Mouse (Mus musculus) brain, embryonic 14.5 days (tissue): ENCODE data around the gene Lcor. TPM values are rescaled to one million over a fixed set of nuclear protein-coding genes. Genes with fewer than 3 reads are reported as not detected.

Experiments used
- DNase-seq: peaks from one replicate; pipeline ENCODE4 v3.0.0-alpha.2; 2011; ENCODE audit warnings: low read depth
- CTCF ChIP-seq: fragments of 200-500 bp; IDR thresholded peaks from 2 replicates; pipeline ENCODE4 v1.5.1; 2012; ENCODE audit warnings: inconsistent platforms, mild to moderate bottlenecking, moderate library complexity, borderline replicate concordance; ENCODE audit not compliant: insufficient read depth, insufficient read length; ENCODE audit errors: extremely low read depth
- POLR2A ChIP-seq: fragments of 200-500 bp; IDR thresholded peaks from 2 replicates; pipeline ENCODE4 v1.6.1; 2012; ENCODE audit warnings: mild to moderate bottlenecking, inconsistent platforms, borderline replicate concordance; ENCODE audit not compliant: poor library complexity, insufficient read depth, insufficient read length, severe bottlenecking; ENCODE audit errors: extremely low read depth
- polyA plus RNA-seq: library from polyadenylated mRNA; depleted of rRNA; stranded (reverse); fragments of >200 nt; gene quantifications from 2 replicates; pipeline ENCODE4 v1.2.3, GENCODE M21; 2012

Gene Lcor
- polyA plus RNA-seq, 1 experiment = 10.3 TPM

- no peak for DNase-seq
- TF ChIP-seq POLR2A (no peak), CTCF (no peak)
These were observed 41.5 kb downstream of the Lcor start for GRCm38 (mm10) chr19:41523798-41524563.

GRCm38 (mm10) chr19:41529169-41529568, 46.7 kb downstream of the Lcor start:
- no peak for DNase-seq
- TF ChIP-seq CTCF = no peak

GRCm38 (mm10) chr19:41534021-41534420, 51.6 kb downstream of the Lcor start:
- no peak for TF ChIP-seq POLR2A
- no peak for TF ChIP-seq CTCF
- no peak for DNase-seq

- DNase-seq = no peak
These were observed 74.5 kb downstream of the Lcor start for GRCm38 (mm10) chr19:41556981-41557380.

GRCm38 (mm10) chr19:41557491-41557890, 75.1 kb downstream of the Lcor start:
- TF ChIP-seq POLR2A = no peak
- TF ChIP-seq CTCF = no peak
- no peak for DNase-seq

More at GRCm38 (mm10) chr19:41556981-41557380, 74.5 kb downstream of the Lcor start:
- no peak for TF ChIP-seq POLR2A
- no peak for TF ChIP-seq CTCF

GRCm38 (mm10) chr19:41558891-41559486, 76.6 kb downstream of the Lcor start:
- peak; percentile 53 for DNase-seq
- TF ChIP-seq POLR2A (no peak), CTCF (no peak)

GRCm38 (mm10) chr19:41560856-41561255, 78.4 kb downstream of the Lcor start:
- no peak for DNase-seq
- TF ChIP-seq CTCF = no peak
- no peak for TF ChIP-seq POLR2A

- no peak for DNase-seq
- TF ChIP-seq CTCF (no peak), POLR2A (no peak)
These were observed 86.4 kb downstream of the Lcor start for GRCm38 (mm10) chr19:41568791-41569190.

GRCm38 (mm10) chr19:41573700-41574099, 91.3 kb downstream of the Lcor start:
- TF ChIP-seq POLR2A (no peak), CTCF (no peak)
- DNase-seq = no peak

GRCm38 (mm10) chr19:41577576-41577975, 95.1 kb downstream of the Lcor start:
- DNase-seq = no peak
- TF ChIP-seq CTCF (no peak), POLR2A (no peak)

- TF ChIP-seq CTCF (no peak), POLR2A (no peak)
- no peak for DNase-seq
These were observed 97.0 kb downstream of the Lcor start for GRCm38 (mm10) chr19:41579311-41579920.
